Mouse (Mus musculus) hindbrain, embryonic 16.5 days (tissue): ENCODE measurements around the gene Gm39115. TPM values are rescaled to one million over a fixed set of nuclear protein-coding genes. Genes with fewer than 3 reads are reported as not detected.
A peak's percentile ranks its signal among the peaks of the same experiment; 100 is the strongest.

Source experiments
- ATAC-seq: fragments of 200-750 bp; cut with Nextera tagmentation; 2 replicates; pipeline ENCODE4 v1.8.0; 2017; ENCODE audit warnings: moderate TSS enrichment, moderate library complexity
- H3K27ac ChIP-seq: fragments of 300-500 bp; sonication (generic); 2 replicates; pipeline ENCODE4 v1.5.1; 2014; ENCODE audit warnings: low read depth, mild to moderate bottlenecking, control low read depth, low read length, moderate library complexity
- H3K27me3 ChIP-seq: fragments of 300-500 bp; sonication (generic); replicated peaks from 2 replicates; pipeline ENCODE4 v1.6.1; 2014; ENCODE audit warnings: low read length; ENCODE audit not compliant: control insufficient read depth, insufficient read depth
- H3K36me3 ChIP-seq: fragments of 300-500 bp; sonication (generic); 2 replicates; pipeline ENCODE4 v1.6.1; 2014; ENCODE audit warnings: mild to moderate bottlenecking, low read length, moderate library complexity, mixed read lengths; ENCODE audit not compliant: control insufficient read depth, insufficient read depth
- H3K4me1 ChIP-seq: fragments of 300-500 bp; sonication (generic); 2 replicates; pipeline ENCODE4 v1.6.1; 2014; ENCODE audit warnings: low read depth, low read length; ENCODE audit not compliant: control insufficient read depth, insufficient read depth
- H3K4me2 ChIP-seq: fragments of 300-500 bp; sonication (generic); 2 replicates; pipeline ENCODE4 v1.6.1; 2014; ENCODE audit warnings: mild to moderate bottlenecking, low read length, control low read depth, moderate library complexity
- H3K4me3 ChIP-seq: fragments of 300-500 bp; sonication (generic); 2 replicates; pipeline ENCODE4 v1.5.1; 2014; ENCODE audit warnings: mild to moderate bottlenecking, low read length, control low read depth, moderate library complexity
- H3K9ac ChIP-seq: fragments of 300-500 bp; sonication (generic); 2 replicates; pipeline ENCODE4 v1.6.1; 2014; ENCODE audit warnings: low read depth, mild to moderate bottlenecking, control low read depth, low read length, moderate library complexity
- H3K9me3 ChIP-seq: fragments of 300-500 bp; sonication (generic); 2 replicates; pipeline ENCODE4 v1.6.1; 2014; ENCODE audit warnings: mild to moderate bottlenecking, low read length, moderate library complexity; ENCODE audit not compliant: control insufficient read depth
- WGBS: fragments of 180-500 bp; shearing (Covaris S2); extraction: QIAGEN DNeasy Blood & Tissue Kit; methylation state at CpG from one replicate; pipeline ENCODE4 v1.1.7; 2014; 5-methylcytosine and 5-hydroxymethylcytosine counted together
- polyA plus RNA-seq: library from polyadenylated mRNA; unstranded; fragments of >200 nt; fragmentation: Nextera tagmentation; extraction: Ambion mirVana; gene quantifications from 2 replicates; pipeline ENCODE4 v1.2.1, GENCODE M21; 2015

Gene Gm39115
- polyA plus RNA-seq, 1 experiment from 2014 or later = 0.24 TPM

- no peak for ATAC-seq
- WGBS = 41% methylated on average over 17 of the region's 17 CpGs
- Histone ChIP-seq H3K4me2 (peak overlapping the region; percentile 89), H3K9ac (peak overlapping the region; percentile 48), H3K27ac (peak overlapping the region; percentile 76), H3K36me3 (peaks cover 27% of the 10 kb centered on the region), H3K9me3 (no peaks in the 10 kb centered on the region), H3K4me1 (peaks cover 60% of the 10 kb centered on the region), H3K4me3 (0 out of 2 replicates have a peak overlapping the region, but pooled peaks have one; percentile 7), H3K27me3 (no peaks in the 10 kb centered on the region)
Measured at GRCm38 (mm10) chr7:142089648-142090447, 46.0 kb downstream of the Gm39115 start.

GRCm38 (mm10) chr7:142088886-142089285, 46.9 kb downstream of the Gm39115 start:
- H3K36me3 ChIP-seq = peaks cover 29% of the 10 kb centered on the region
- no peaks in the 10 kb centered on the region for H3K27me3 ChIP-seq
- peak overlapping the region; percentile 76 for H3K27ac ChIP-seq
- H3K4me1 ChIP-seq = peaks cover 68% of the 10 kb centered on the region
- under 1% methylated on average over 5 of the region's 5 CpGs for whole genome bisulfite sequencing
- H3K4me3 ChIP-seq = peak overlapping the region; percentile 9; the same call in 1 of the 2 replicates
- no peaks in the 10 kb centered on the region for H3K9me3 ChIP-seq
- peak overlapping the region; percentile 48 for H3K9ac ChIP-seq
- H3K4me2 ChIP-seq = peak overlapping the region; percentile 89
- ATAC-seq = peak; percentile 68

GRCm38 (mm10) chr7:142087069-142087652, 48.7 kb downstream of the Gm39115 start:
- H3K9ac ChIP-seq = no peak overlapping the region
- WGBS = 91% methylated on average over 1 of the region's 1 CpGs
- peaks cover 38% of the 10 kb centered on the region for H3K36me3 ChIP-seq
- H3K4me1 ChIP-seq = peaks cover 56% of the 10 kb centered on the region
- no peak for ATAC-seq
- H3K4me2 ChIP-seq = no peak overlapping the region
- H3K27me3 ChIP-seq = no peaks in the 10 kb centered on the region
- H3K27ac ChIP-seq = no peak overlapping the region
- no peak overlapping the region for H3K4me3 ChIP-seq
- H3K9me3 ChIP-seq = no peaks in the 10 kb centered on the region

- Histone ChIP-seq H3K27ac (no peak overlapping the region), H3K4me2 (no peak overlapping the region), H3K9ac (no peak overlapping the region), H3K36me3 (peaks cover 41% of the 10 kb centered on the region), H3K4me1 (peaks cover 48% of the 10 kb centered on the region), H3K9me3 (no peaks in the 10 kb centered on the region), H3K27me3 (no peaks in the 10 kb centered on the region), H3K4me3 (no peak overlapping the region)
- 87% methylated on average over 4 of the region's 4 CpGs for WGBS
- no peak for ATAC-seq
Measured at GRCm38 (mm10) chr7:142086159-142086905, 49.5 kb downstream of the Gm39115 start.

Other genes starting within 250 kb of the Gm39115 start
- 77.3 and 84.7 TPM in 2 replicates for gene Tollip, start 217.5 kb downstream of the Gm39115 start, polyA plus RNA-seq
- 19.6 and 20.7 TPM in 2 replicates for gene Brsk2, start 186.3 kb downstream of the Gm39115 start, polyA plus RNA-seq
- gene Mob2, start 75.0 kb downstream of the Gm39115 start, polyA plus RNA-seq = 52.7 and 55.9 TPM in 2 replicates
- gene Dusp8, start 40.2 kb downstream of the Gm39115 start, polyA plus RNA-seq = 109 and 117 TPM in 2 replicates
- gene Gm45618, start 15.3 kb downstream of the Gm39115 start, polyA plus RNA-seq = 0.25 TPM in 2 replicates
- gene Gm45337, start 8.6 kb upstream of the Gm39115 start, polyA plus RNA-seq = not detected in 2 replicates
- gene Gm29735, start 21.1 kb upstream of the Gm39115 start, polyA plus RNA-seq = not detected in 2 replicates
- gene Gm4553, start 29.7 kb upstream of the Gm39115 start, polyA plus RNA-seq = not detected in 2 replicates
- gene Krtap5-2, start 40.0 kb upstream of the Gm39115 start, polyA plus RNA-seq = not detected in 2 replicates
- gene Gm10153, start 54.4 kb upstream of the Gm39115 start, polyA plus RNA-seq = not detected in 2 replicates
- gene Krtap5-3, start 65.3 kb upstream of the Gm39115 start, polyA plus RNA-seq = not detected in 2 replicates
- not detected in 2 replicates for gene Gm7579, start 75.8 kb upstream of the Gm39115 start, polyA plus RNA-seq
- not detected in 2 replicates for gene Krtap5-5, start 93.9 kb upstream of the Gm39115 start, polyA plus RNA-seq
- gene Gm40460, start 105.0 kb upstream of the Gm39115 start, polyA plus RNA-seq = not detected in 2 replicates
- not detected in 2 replicates for gene Gm2431, start 122.3 kb upstream of the Gm39115 start, polyA plus RNA-seq
- gene Gm4559, start 138.3 kb upstream of the Gm39115 start, polyA plus RNA-seq = not detected in 2 replicates
- not detected in 2 replicates for gene Krtap5-1, start 161.1 kb upstream of the Gm39115 start, polyA plus RNA-seq
- not detected in 2 replicates for gene Krtap5-4, start 167.5 kb upstream of the Gm39115 start, polyA plus RNA-seq
- gene Ifitm10, start 237.7 kb upstream of the Gm39115 start, polyA plus RNA-seq = 13.3 and 14.9 TPM in 2 replicates
- 6.4 TPM in 1 of 2 replicates, not detected in the other for gene Gm49369, start 246.6 kb upstream of the Gm39115 start, polyA plus RNA-seq